Mouse (Mus musculus): ENCODE measurements at regions not wholly inside any gene's neighbourhood (a gene's known extent, or its start where the extent isn't known, plus 50 kb on each side); places are given as distances from the start of the nearest gene placed in this dataset.
A peak's percentile ranks its signal among the peaks of the same experiment; 100 is the strongest.
"Not testable (repeated sequence)": the region's sequence is repeated elsewhere in the genome, so short reads cannot be mapped to it uniquely, and the experiment has no call there.

- DNase-seq (ENCODE audit: low read depth, low spot score): no peak
Observed at GRCm38 (mm10) chr3:151931656-151932055, 94.2 kb upstream of the Ptgfr start.

DNA sequence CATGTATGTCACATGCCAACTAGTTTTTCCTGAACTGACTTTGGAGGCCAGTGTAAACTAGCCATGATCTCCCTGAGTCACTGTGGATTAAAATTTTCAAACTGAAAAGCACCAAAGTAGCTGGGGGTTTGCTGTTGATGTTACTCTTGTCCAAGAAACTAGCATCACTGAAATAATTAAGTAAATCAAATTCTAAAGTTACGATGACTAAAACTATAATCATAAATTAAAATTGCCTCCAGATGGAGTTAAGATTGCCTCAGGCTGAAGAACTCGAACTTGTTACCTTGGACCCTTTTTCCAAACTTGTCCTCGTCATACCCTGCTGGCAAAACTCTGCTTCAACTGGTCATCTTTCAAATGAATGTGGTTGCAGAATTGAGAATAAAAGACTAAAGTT is 93.7 kb upstream of the Ptgfr start:
- no peak for DNase-seq (ENCODE audit: low read depth, low spot score)

DNA sequence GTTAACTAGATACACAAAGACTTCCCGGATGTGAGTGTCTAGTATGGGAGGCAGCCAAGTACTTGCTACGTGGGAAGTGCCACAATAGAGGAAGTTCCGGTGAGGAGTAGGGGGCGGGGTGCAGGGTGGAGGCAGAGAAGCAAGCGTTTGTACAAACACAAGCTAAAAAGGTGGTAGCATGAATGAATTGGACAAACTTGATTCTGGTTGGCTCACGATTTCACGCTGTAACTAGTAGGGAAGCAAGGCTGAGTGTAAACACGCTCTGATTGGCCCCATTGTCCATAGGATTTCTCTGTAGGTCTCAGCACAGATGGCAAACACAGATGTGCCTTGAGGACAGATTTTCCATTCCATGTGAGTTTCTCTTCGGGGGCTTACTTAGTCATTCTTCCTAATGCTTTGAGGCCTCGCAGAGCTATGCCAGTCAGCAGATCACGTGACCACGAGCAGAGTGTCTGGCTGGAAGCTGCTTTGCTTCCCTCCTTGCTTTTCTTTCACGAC is 76.6 kb upstream of the Ptgfr start:
- DNase-seq (ENCODE audit: low read depth, low spot score): peak; percentile 2

GRCm38 (mm10) chr3:151912292-151912691 is 74.9 kb upstream of the Ptgfr start:
- DNase-seq (ENCODE audit: low read depth, low spot score): not testable (repeated sequence)

DNA sequence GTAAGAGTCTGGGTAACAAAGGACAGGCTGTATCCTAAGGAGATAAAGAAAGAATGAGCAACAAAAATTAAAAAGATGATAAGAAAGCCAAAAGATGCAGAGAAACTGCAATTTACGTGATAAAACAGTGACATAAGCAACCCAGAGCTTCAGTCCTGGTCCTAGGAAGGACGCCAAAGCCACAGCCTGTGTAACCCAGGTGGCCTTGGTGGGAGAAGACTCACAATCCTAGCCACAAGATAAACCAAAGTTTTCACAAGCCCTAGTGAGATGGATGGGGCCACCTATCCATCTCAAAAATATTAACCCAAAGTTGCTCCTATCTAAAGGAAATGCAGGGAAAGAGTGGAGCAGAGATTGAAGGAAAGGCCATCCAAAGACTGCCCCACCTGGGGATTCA is 73.4 kb upstream of the Ptgfr start:
- DNase-seq (ENCODE audit: low read depth, low spot score): no peak

DNA sequence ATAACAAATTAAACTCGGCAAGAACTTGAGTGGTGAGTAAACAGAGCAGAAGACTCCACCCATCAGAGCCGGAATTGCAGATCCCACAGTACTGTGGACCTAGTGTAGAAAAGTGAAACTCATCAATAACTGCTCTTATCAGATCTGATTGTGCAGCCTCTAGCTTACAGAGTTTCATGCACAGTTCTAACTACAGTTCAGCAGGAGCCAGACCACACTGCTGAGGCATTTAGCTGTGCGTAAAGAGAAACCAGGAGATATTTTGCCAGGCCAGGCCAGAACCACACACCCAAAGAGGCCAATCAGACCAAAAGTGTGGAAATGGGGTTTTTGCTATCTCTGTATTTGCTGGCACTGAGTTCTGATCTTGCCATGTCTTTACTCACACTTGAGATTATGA is 71.9 kb upstream of the Ptgfr start:
- DNase-seq (ENCODE audit: low read depth, low spot score): no peak

- no peak for DNase-seq (ENCODE audit: low read depth, low spot score)
Observed at GRCm38 (mm10) chr3:151908886-151909285, 71.5 kb upstream of the Ptgfr start.

- DNase-seq (ENCODE audit: low read depth, low spot score): no peak
Observed at GRCm38 (mm10) chr3:151905775-151906174, 68.3 kb upstream of the Ptgfr start.

GRCm38 (mm10) chr3:151903169-151903568 is 65.7 kb upstream of the Ptgfr start:
- no peak for DNase-seq (ENCODE audit: low read depth, low spot score)

- no peak for DNase-seq (ENCODE audit: low read depth, low spot score)
Observed at GRCm38 (mm10) chr3:151902216-151902827, 64.9 kb upstream of the Ptgfr start.

- DNase-seq (ENCODE audit: low read depth, low spot score): no peak
Observed at GRCm38 (mm10) chr3:151899676-151900075, 62.2 kb upstream of the Ptgfr start.

DNA sequence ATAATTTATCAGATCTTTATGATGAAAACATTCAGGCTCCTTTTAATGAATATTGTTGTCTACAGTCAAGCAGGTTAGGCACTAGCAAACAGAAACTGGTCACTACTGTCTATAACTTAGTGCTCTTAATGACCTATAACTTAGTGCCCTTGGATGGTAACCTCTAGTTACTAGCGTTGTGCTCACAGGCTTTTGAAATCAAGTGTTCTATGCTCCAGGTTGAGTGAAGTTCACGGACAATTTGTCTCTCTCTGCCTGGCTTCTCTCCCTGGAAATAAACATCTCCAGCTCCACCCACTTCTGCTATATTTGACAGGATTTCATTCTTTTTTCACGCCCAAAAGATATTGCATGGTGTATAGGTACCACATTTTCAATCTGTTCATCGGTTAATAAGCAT is 61.7 kb upstream of the Ptgfr start:
- DNase-seq (ENCODE audit: low read depth, low spot score): no peak

GRCm38 (mm10) chr3:151896320-151896719 is 58.9 kb upstream of the Ptgfr start:
- no peak for DNase-seq (ENCODE audit: low read depth, low spot score)

DNA sequence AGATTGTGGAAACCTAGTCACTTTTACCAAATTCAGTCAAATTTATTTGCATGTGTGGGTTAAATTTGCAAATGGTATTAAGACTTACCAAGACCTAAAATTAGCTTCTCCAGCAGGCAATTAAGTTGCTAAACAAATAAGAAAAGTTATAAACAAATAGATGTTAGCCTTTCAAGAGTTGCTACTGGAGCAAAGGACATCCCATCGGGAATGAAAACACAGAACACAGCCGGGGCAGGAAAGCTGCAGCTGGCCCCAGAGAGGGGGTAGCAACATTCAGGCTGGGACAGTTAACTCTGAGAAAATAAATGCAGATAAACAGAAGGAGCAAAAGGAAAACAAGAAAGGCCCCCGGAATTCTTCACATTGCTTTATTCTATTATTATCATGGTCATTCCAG is 57.3 kb upstream of the Ptgfr start:
- no peak for DNase-seq (ENCODE audit: low read depth, low spot score)

DNA sequence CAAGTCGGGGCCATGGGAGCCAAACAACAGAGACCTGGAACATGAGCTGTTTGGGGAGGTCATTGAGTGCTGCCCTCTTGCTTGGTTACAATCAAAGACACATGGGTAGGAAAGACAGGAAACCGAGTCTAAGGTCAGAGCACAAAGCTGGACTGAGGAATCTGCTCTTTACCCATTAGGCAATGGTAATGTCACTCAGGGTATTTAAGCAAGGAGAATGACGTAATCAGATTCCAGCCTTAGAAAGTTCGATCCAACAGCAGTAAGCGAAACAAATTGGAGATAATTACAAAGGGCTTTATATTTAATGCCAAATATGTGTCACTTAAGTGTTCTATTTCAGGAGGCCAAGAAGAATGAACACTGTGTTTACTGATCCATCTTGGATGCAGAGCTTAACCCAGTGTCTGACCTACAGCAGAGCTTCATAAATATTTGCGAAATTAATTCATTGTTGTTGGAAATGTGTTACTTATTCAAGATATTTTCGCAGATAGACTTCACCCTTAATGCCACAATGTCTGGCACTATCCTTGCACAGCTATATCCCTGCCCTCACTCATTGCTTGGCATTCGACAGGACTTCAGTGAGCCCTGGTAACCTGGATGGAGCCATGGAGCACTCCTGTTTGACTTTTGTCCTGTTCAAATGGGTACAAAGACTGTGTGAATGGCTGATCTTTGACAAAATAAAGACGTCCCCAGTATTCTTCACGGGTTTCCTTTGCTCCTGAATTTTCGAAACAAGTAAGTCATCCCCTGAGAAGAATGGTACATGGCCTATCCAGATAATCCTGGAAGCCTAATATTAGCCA is 56.2 kb upstream of the Ptgfr start:
- DNase-seq (ENCODE audit: low read depth, low spot score): no peak

- no peak for DNase-seq (ENCODE audit: low read depth, low spot score)
Observed at GRCm38 (mm10) chr3:151891760-151892253, 54.4 kb upstream of the Ptgfr start.

DNA sequence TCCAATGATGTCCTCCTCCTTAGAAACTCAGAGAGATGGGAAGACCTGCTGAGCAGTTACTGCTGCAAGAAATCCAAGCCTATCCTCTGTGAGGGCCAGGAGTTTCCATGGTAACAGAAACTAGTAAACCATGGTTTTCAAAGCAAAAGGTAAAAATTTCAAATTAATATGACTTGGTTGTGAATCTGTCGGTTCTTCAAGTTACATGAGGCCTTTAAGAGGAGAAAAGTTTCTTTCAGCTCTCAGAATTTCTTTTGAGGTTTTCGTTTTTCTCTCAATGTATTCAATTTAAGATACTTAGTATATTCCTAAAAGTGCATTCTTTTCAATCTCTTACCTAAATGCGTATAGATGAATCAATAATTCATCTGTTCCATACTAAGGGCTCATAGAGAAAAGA is 53.9 kb upstream of the Ptgfr start:
- no peak for DNase-seq (ENCODE audit: low read depth, low spot score)

GRCm38 (mm10) chr3:151889738-151890137 is 52.3 kb upstream of the Ptgfr start:
- DNase-seq (ENCODE audit: low read depth, low spot score): no peak

Data from retina, adult 2 months (tissue).